Mouse (Mus musculus): ENCODE measurements around the gene Mapk8ip3. TPM values are rescaled to one million over a fixed set of nuclear protein-coding genes. Genes with fewer than 3 reads are reported as not detected.

The Mapk8ip3 gene
- total and polyA plus RNA-seq, 2 experiments from 2014 or later, result 62.0 to 177 TPM

- WGBS, result 83% methylated on average over 10 of the region's 10 CpGs
These were observed 85.2 kb downstream of the Mapk8ip3 start for GRCm38 (mm10) chr17:24851381-24852125.

DNA sequence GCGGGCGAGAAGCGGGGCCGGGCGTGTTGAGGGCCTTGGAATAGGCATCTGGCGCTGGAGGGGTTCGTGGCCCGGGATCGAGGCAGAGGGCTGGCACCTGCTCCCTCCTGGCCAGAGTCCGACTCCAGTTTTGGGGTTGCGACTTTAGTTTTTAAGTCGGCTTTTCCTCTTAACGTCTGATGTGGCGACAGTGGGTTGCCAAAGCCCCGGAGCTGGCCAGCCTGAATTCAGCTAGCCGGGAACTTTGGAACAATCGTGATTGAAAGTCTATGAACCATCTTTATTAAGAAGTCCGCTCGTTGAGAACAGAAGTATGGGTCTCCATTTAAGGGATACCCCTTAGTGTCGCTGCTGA lies 86.0 kb downstream of the Mapk8ip3 start:
- no peak; the same call in 1 of the 2 replicates for TF ChIP-seq CTCF (IDR thresholded peaks at IDR 0.05; ENCODE audit: low read depth)
- peak overlapping the region; percentile 90 for H3K27ac ChIP-seq
- H3K4me1 ChIP-seq (ENCODE audit: insufficient read depth, low read length), result peaks cover 14% of the 10 kb centered on the region
- peak overlapping the region; percentile 82 for H3K4me2 ChIP-seq (ENCODE audit: low read depth, low read length)
- H3K27me3 ChIP-seq (ENCODE audit: insufficient read depth, low read length), result no peaks in the 10 kb centered on the region
- ATAC-seq, result no peak
- H3K9me3 ChIP-seq (ENCODE audit: low read length), result no peaks in the 10 kb centered on the region
- H3K36me3 ChIP-seq (ENCODE audit: insufficient read depth, low read length), result peaks cover 8% of the 10 kb centered on the region
- H3K9ac ChIP-seq (replicated peaks; ENCODE audit: low read length), result peak overlapping the region; percentile 63
- no peak for DNase-seq (ENCODE audit: low spot score)
- H3K4me3 ChIP-seq (ENCODE audit: low read length), result peak overlapping the region; percentile 85
- under 1% methylated on average over 20 of the region's 20 CpGs for WGBS

More at GRCm38 (mm10) chr17:24851381-24852125, 85.2 kb downstream of the Mapk8ip3 start:
- Histone ChIP-seq H3K9ac (replicated peaks; ENCODE audit: low read length) (peak overlapping the region; percentile 63), H3K9me3 (ENCODE audit: low read length) (no peaks in the 10 kb centered on the region), H3K36me3 (ENCODE audit: insufficient read depth, low read length) (peaks cover 11% of the 10 kb centered on the region), H3K27me3 (ENCODE audit: insufficient read depth, low read length) (no peaks in the 10 kb centered on the region), H3K4me2 (ENCODE audit: low read depth, low read length) (peak overlapping the region; percentile 82), H3K4me3 (ENCODE audit: low read length) (peak overlapping the region; percentile 85), H3K4me1 (ENCODE audit: insufficient read depth, low read length) (peaks cover 14% of the 10 kb centered on the region), H3K27ac (no peak overlapping the region)
- ATAC-seq (no peak), DNase-seq (ENCODE audit: low spot score) (no peak)
- no peak for TF ChIP-seq CTCF (IDR thresholded peaks at IDR 0.05; ENCODE audit: low read depth)

DNA sequence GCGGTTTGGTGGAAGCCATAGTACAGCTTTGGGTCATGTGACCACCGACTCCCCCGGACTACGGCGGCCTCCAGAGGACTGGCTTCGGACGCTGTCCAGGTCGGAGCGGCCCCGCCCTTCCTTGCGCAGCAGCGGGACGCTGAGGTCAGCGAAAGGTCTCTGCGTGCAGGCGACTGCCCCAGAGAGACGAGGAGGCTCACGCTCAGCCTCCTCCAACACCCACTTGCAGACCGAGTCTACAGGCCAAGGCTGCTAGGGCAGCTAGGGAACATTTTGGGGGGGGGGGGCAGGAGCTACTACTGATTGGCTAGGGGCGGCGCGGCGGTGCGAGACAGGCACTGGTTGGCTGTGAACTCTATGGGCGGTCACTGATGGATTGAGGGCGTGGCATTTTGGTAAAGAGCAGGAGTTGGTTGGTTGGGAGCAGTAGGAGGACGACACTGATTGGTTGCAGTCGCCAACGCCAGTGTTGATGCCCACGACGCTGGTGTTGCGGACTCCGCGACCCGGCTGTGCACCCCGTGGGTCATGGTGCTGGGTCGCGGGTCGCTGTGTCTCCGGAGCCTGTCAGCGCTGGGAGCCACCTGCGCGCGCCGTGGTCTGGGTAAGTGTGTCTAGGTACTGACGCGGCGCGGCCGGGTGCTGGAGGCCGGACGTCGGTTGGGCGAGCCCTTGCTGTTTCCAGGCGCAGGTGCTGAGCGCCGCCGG lies 86.6 kb downstream of the Mapk8ip3 start, which contains the start of gene Fahd1:
TSS of gene Fahd1 (minus strand) at position 300 of the 708 bp plus-strand sequence.
- Histone ChIP-seq H3K4me1 (ENCODE audit: insufficient read depth, low read length) (peaks cover 14% of the 10 kb centered on the region), H3K4me2 (ENCODE audit: low read depth, low read length) (peak within 1 kb of the TSS; percentile 82), H3K9ac (replicated peaks; ENCODE audit: low read length) (peak within 1 kb of the TSS; percentile 63), H3K4me3 (ENCODE audit: low read length) (peak within 1 kb of the TSS; percentile 85), H3K36me3 (ENCODE audit: insufficient read depth, low read length) (peaks cover 7% of the 10 kb centered on the region), H3K27ac (peak within 1 kb of the TSS; percentile 90), H3K27me3 (ENCODE audit: insufficient read depth, low read length) (no peaks in the 10 kb centered on the region), H3K9me3 (ENCODE audit: low read length) (no peaks in the 10 kb centered on the region)
- DNase-seq (ENCODE audit: low spot score) (peak; percentile 98), ATAC-seq (peak; percentile 99)
- no peak for TF ChIP-seq CTCF (IDR thresholded peaks at IDR 0.05; ENCODE audit: low read depth)
- WGBS, result under 1% methylated on average over 58 of the region's 58 CpGs

DNA sequence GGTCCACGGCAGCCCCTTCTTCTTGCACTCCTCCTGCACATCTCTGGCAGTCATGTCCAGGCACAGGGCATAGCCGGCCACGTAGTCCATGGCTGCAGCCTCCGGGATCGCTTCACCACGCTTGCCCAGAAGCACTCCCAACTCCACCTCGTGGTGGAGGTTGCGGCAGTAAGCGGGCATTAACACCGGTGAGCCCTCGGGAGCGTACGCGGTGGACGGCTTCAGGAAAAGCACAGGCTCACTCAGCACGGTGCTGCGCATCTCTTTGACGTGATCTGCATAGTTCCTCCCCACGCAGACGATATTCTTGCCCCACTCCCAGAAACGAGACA lies 87.1 kb downstream of the Mapk8ip3 start:
- H3K9ac ChIP-seq (replicated peaks; ENCODE audit: low read length), result peak overlapping the region; percentile 63
- H3K4me1 ChIP-seq (ENCODE audit: insufficient read depth, low read length), result peaks cover 14% of the 10 kb centered on the region
- peak; percentile 72 for TF ChIP-seq CTCF (IDR thresholded peaks at IDR 0.05; ENCODE audit: low read depth)
- WGBS, result under 1% methylated on average over 21 of the region's 21 CpGs
- H3K36me3 ChIP-seq (ENCODE audit: insufficient read depth, low read length), result peaks cover 7% of the 10 kb centered on the region
- no peak; the same call in 1 of the 2 replicates for ATAC-seq
- peak overlapping the region; percentile 82 for H3K4me2 ChIP-seq (ENCODE audit: low read depth, low read length)
- peak overlapping the region; percentile 85 for H3K4me3 ChIP-seq (ENCODE audit: low read length)
- H3K9me3 ChIP-seq (ENCODE audit: low read length), result no peaks in the 10 kb centered on the region
- DNase-seq (ENCODE audit: low spot score), result no peak
- no peaks in the 10 kb centered on the region for H3K27me3 ChIP-seq (ENCODE audit: insufficient read depth, low read length)
- peak overlapping the region; percentile 90 for H3K27ac ChIP-seq

DNA sequence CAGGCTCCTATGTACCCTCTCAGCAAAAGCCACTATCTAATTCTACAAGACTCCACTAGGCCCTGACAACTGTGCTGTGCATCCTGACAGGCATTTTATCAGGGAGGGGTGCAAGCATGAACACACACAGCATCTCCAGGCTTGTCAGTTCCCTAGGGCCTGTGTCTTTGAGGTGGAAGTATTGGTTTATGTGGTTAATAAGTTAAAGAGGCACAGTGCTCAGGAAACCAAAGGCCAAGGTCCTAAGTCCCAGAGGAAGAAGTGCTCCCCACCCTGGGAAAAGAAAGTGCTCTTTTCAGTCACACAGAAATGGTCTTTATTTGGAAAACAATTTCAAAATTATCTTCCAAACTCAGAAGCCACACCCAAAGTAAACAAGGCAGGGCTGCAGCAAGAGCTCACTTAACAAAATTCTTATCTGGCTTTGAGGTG lies 88.2 kb downstream of the Mapk8ip3 start:
- DNase-seq (ENCODE audit: low spot score), result no peak
- TF ChIP-seq CTCF (IDR thresholded peaks at IDR 0.05; ENCODE audit: low read depth), result no peak
- Histone ChIP-seq H3K9me3 (ENCODE audit: low read length) (no peaks in the 10 kb centered on the region), H3K36me3 (ENCODE audit: insufficient read depth, low read length) (peaks cover 6% of the 10 kb centered on the region), H3K9ac (replicated peaks; ENCODE audit: low read length) (no peak overlapping the region), H3K27me3 (ENCODE audit: insufficient read depth, low read length) (no peaks in the 10 kb centered on the region), H3K4me1 (ENCODE audit: insufficient read depth, low read length) (peaks cover 14% of the 10 kb centered on the region), H3K27ac (no peak overlapping the region), H3K4me2 (ENCODE audit: low read depth, low read length) (peak overlapping the region; percentile 82), H3K4me3 (ENCODE audit: low read length) (peak overlapping the region; percentile 85; the same call in 1 of the 2 replicates)
- no peak for ATAC-seq

- H3K4me3 ChIP-seq (ENCODE audit: low read length), result no peak overlapping the region
These were observed 89.4 kb downstream of the Mapk8ip3 start for GRCm38 (mm10) chr17:24847386-24847785.

More at GRCm38 (mm10) chr17:24847386-24847785, 89.4 kb downstream of the Mapk8ip3 start:
- no peak for TF ChIP-seq CTCF (IDR thresholded peaks at IDR 0.05; ENCODE audit: low read depth)
- no peak for DNase-seq (ENCODE audit: low spot score)
- no peak for ATAC-seq
- H3K27me3 ChIP-seq (ENCODE audit: insufficient read depth, low read length), result no peaks in the 10 kb centered on the region
- H3K9ac ChIP-seq (replicated peaks; ENCODE audit: low read length), result no peak overlapping the region
- no peak overlapping the region for H3K4me2 ChIP-seq (ENCODE audit: low read depth, low read length)
- no peaks in the 10 kb centered on the region for H3K36me3 ChIP-seq (ENCODE audit: insufficient read depth, low read length)
- 100% methylated on average over 1 of the region's 1 CpGs for WGBS
- H3K27ac ChIP-seq, result no peak overlapping the region
- H3K4me1 ChIP-seq (ENCODE audit: insufficient read depth, low read length), result peaks cover 14% of the 10 kb centered on the region
- H3K9me3 ChIP-seq (ENCODE audit: low read length), result no peaks in the 10 kb centered on the region

All from hindbrain, postnatal 0 days (tissue).